Mouse (Mus musculus) thymus, adult 2 months (tissue): Measurements from ENCODE around the gene Lima1. TPM values are rescaled to one million over a fixed set of nuclear protein-coding genes. Genes with fewer than 3 reads are reported as not detected.

Experiments
- DNase-seq: peaks from one replicate; pipeline ENCODE4 v3.0.0; 2021
- H3K27ac ChIP-seq: fragments of 200-500 bp; 2 replicates; pipeline ENCODE4 v1.5.1; 2012; ENCODE audit warnings: low read length, control low read depth; ENCODE audit not compliant: control insufficient read depth, insufficient read depth
- H3K27me3 ChIP-seq: fragments of 200-500 bp; 2 replicates; pipeline ENCODE4 v1.6.1; 2012; ENCODE audit warnings: mild to moderate bottlenecking, low read length, moderate library complexity, mixed read lengths; ENCODE audit not compliant: control insufficient read depth, insufficient read depth
- H3K36me3 ChIP-seq: fragments of 200-500 bp; 2 replicates; pipeline ENCODE4 v1.6.1; 2012; ENCODE audit warnings: mild to moderate bottlenecking, low read length, moderate library complexity; ENCODE audit not compliant: control insufficient read depth, insufficient read depth
- H3K4me1 ChIP-seq: fragments of 200-500 bp; replicated peaks from 2 replicates; pipeline ENCODE4 v1.6.1; 2012; ENCODE audit warnings: low read length; ENCODE audit not compliant: control insufficient read depth, insufficient read depth
- H3K4me3 ChIP-seq: fragments of 200-500 bp; 2 replicates; pipeline ENCODE4 v1.5.1; 2012; ENCODE audit warnings: mild to moderate bottlenecking, low read length, control low read depth, moderate library complexity; ENCODE audit not compliant: control insufficient read depth, insufficient read depth
- CTCF ChIP-seq: fragments of 200-500 bp; IDR thresholded peaks from 2 replicates; pipeline ENCODE4 v1.5.1; 2012; ENCODE audit warnings: mild to moderate bottlenecking, control low read depth, low read length, moderate library complexity, borderline replicate concordance; ENCODE audit not compliant: control insufficient read depth, poor library complexity, insufficient read depth; ENCODE audit errors: extremely low read depth
- POLR2A ChIP-seq: fragments of 200-500 bp; IDR thresholded peaks from 2 replicates; pipeline ENCODE4 v1.6.1; 2012; ENCODE audit warnings: mild to moderate bottlenecking, low read length, control low read depth, moderate library complexity; ENCODE audit not compliant: control insufficient read depth, poor library complexity, insufficient read depth; ENCODE audit errors: extremely low read depth
- WGBS: fragments of 180-500 bp; shearing (Covaris S2); methylation state at CpG from one replicate; pipeline ENCODE4 v1.1.7; 2018; 5-methylcytosine and 5-hydroxymethylcytosine counted together
- polyA plus RNA-seq: library from polyadenylated mRNA; depleted of rRNA; stranded (reverse); fragments of >200 nt; gene quantifications from 2 replicates; pipeline ENCODE4 v1.2.3, GENCODE M21; 2012

Gene Lima1
- polyA plus RNA-seq, 1 experiment, result 12.3 TPM

DNA sequence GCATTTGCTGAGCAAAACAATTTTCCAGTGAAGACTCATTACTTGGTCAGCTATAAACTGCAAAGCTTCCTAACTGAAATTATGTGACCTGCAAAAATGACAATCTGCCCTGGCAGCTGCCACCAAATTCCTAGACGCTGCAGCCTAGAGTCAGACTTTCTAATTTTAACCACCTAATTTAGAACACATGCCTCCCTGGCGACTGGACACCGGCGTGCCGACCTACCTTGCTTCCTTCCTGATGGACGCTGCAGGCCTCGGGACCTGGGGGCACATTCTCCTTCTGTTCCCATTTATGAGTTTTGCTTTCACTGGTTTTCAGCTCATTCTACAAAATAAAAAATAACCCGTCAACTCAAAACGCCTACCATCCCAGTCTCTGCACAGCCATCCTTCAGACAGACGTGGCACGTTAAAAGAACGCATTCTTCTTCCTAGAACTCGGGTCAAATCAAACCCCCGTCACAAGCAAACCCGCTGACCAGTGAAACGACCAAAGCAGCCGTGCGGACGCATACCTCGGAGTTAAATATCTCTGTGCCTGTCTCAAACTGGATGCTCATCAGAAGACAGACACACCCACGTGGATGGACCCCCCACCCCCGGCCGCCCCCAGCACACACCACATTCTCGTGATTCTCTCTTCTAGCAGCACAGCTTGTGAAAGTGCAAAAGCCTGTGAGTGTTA is 73.2 kb downstream of the Lima1 start:
- H3K4me1 ChIP-seq, result peaks cover 2% of the 10 kb centered on the region; the same call in 1 of the 2 replicates
- H3K36me3 ChIP-seq, result no peaks in the 10 kb centered on the region
- no peak overlapping the region for H3K4me3 ChIP-seq
- no peaks in the 10 kb centered on the region for H3K27me3 ChIP-seq
- TF ChIP-seq CTCF (no peak), POLR2A (no peak)
- 85% methylated on average over 24 of the region's 24 CpGs for WGBS
- H3K27ac ChIP-seq, result no peak overlapping the region
- DNase-seq, result no peak

GRCm38 (mm10) chr15:99799706-99800105 is 75.5 kb downstream of the Lima1 start:
- Histone ChIP-seq H3K4me3 (no peak overlapping the region), H3K27ac (no peak overlapping the region), H3K36me3 (no peaks in the 10 kb centered on the region), H3K27me3 (no peaks in the 10 kb centered on the region), H3K4me1 (peaks cover 2% of the 10 kb centered on the region; the same call in 1 of the 2 replicates)
- no peak for DNase-seq
- no peak for TF ChIP-seq POLR2A
- WGBS, result 91% methylated on average over 6 of the region's 6 CpGs

- no peak overlapping the region for H3K4me3 ChIP-seq
- H3K4me1 ChIP-seq, result no peaks in the 10 kb centered on the region
- no peaks in the 10 kb centered on the region for H3K36me3 ChIP-seq
- H3K27ac ChIP-seq, result no peak overlapping the region
- H3K27me3 ChIP-seq, result no peaks in the 10 kb centered on the region
- WGBS, result 84% methylated on average over 5 of the region's 5 CpGs
- TF ChIP-seq CTCF (no peak), POLR2A (no peak)
- DNase-seq, result no peak
These were observed 77.4 kb downstream of the Lima1 start for GRCm38 (mm10) chr15:99797898-99798297.

- no peaks in the 10 kb centered on the region for H3K36me3 ChIP-seq
- H3K27me3 ChIP-seq, result no peaks in the 10 kb centered on the region
- no peak overlapping the region for H3K4me3 ChIP-seq
- no peak overlapping the region for H3K27ac ChIP-seq
- DNase-seq, result no peak
- 93% methylated on average over 9 of the region's 9 CpGs for WGBS
- no peak for TF ChIP-seq POLR2A
- no peak for TF ChIP-seq CTCF
- no peaks in the 10 kb centered on the region for H3K4me1 ChIP-seq
These were observed 78.5 kb downstream of the Lima1 start for GRCm38 (mm10) chr15:99796735-99797134.

- TF ChIP-seq POLR2A (no peak), CTCF (no peak)
- H3K27ac ChIP-seq, result no peak overlapping the region
- no peaks in the 10 kb centered on the region for H3K27me3 ChIP-seq
- H3K4me1 ChIP-seq, result no peaks in the 10 kb centered on the region
- 94% methylated on average over 3 of the region's 3 CpGs for WGBS
- no peaks in the 10 kb centered on the region for H3K36me3 ChIP-seq
- DNase-seq, result peak; percentile 21
- H3K4me3 ChIP-seq, result no peak overlapping the region
These were observed 79.2 kb downstream of the Lima1 start for GRCm38 (mm10) chr15:99796066-99796465.

GRCm38 (mm10) chr15:99792221-99792815 is 82.9 kb downstream of the Lima1 start:
- H3K36me3 ChIP-seq, result no peaks in the 10 kb centered on the region
- peaks cover 7% of the 10 kb centered on the region; the same call in 1 of the 2 replicates for H3K4me1 ChIP-seq
- H3K4me3 ChIP-seq, result no peak overlapping the region
- no peak overlapping the region for H3K27ac ChIP-seq
- H3K27me3 ChIP-seq, result no peaks in the 10 kb centered on the region
- 91% methylated on average over 16 of the region's 16 CpGs for WGBS
- no peak for DNase-seq
- TF ChIP-seq CTCF, result no peak
